Mouse (Mus musculus) brown adipose tissue, adult 24 weeks (tissue): Measurements from ENCODE around the gene Cenpj. TPM values are rescaled to one million over a fixed set of nuclear protein-coding genes. Genes with fewer than 3 reads are reported as not detected.

Experiments used
- H3K27ac ChIP-seq: fragments of 200-500 bp; replicated peaks from 2 replicates; pipeline ENCODE4 v1.5.1; 2012; ENCODE audit warnings: low read depth, mild to moderate bottlenecking, low read length
- H3K4me1 ChIP-seq: fragments of 200-500 bp; 2 replicates; pipeline ENCODE4 v1.6.1; 2012; ENCODE audit warnings: low read length, mixed read lengths; ENCODE audit not compliant: control insufficient read depth, insufficient read depth, insufficient read length
- H3K4me3 ChIP-seq: fragments of 200-500 bp; 2 replicates; pipeline ENCODE4 v1.5.1; 2012; ENCODE audit warnings: low read depth, mild to moderate bottlenecking, low read length, moderate library complexity; ENCODE audit not compliant: insufficient read depth
- polyA plus RNA-seq: library from polyadenylated mRNA; stranded (reverse); fragments of >200 nt; gene quantifications from 2 replicates; pipeline ENCODE4 v1.2.4, GENCODE M21; 2012; ENCODE audit not compliant: missing spikeins, insufficient read depth, insufficient read length

Cenpj gene
- 3.2 and 9.7 TPM in 2 replicates for polyA plus RNA-seq

DNA sequence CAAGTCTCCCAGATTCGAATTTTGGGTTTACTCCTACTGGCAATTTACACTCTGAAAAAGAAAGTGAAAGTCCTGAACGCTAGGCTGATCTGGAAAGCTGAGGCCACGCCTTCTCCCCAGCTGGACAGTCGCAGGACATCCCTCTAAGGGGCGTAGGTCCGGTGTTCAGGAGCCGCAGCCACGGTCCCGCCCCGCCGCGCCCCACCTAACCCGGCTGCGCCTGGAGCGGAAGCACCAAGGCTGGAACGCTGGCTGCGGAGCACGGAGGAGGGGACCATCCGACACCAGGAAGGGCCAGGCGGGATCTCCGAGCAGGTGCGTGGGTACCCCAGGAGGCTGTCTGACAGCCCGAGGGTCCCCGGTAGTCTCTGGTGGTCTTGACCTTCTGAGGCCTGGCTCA, at the start of gene Cenpj, which contains the start of gene Parp4:
Cenpj (minus strand) TSS at position 10 of the 400 bp plus-strand sequence.
Parp4 (plus strand) TSS at position 204 of the 400 bp plus-strand sequence.
- H3K4me1 ChIP-seq: peaks cover 7% of the 10 kb centered on the region
- H3K27ac ChIP-seq: peak within 1 kb of the TSS; percentile 72
- H3K4me3 ChIP-seq: peak within 1 kb of the TSS; percentile 79

GRCm38 (mm10) chr14:56620425-56620824, 45.2 kb upstream of the Cenpj start:
- Histone ChIP-seq H3K27ac (0 out of 2 replicates have a peak overlapping the region, but pooled peaks have one; percentile 9), H3K4me3 (no peak overlapping the region), H3K4me1 (no peaks in the 10 kb centered on the region)

- H3K4me1 ChIP-seq: no peaks in the 10 kb centered on the region
- no peak overlapping the region for H3K4me3 ChIP-seq
- H3K27ac ChIP-seq: no peak overlapping the region
Observed at GRCm38 (mm10) chr14:56617470-56617869, 42.2 kb upstream of the Cenpj start.

- Histone ChIP-seq H3K4me1 (no peaks in the 10 kb centered on the region), H3K27ac (no peak overlapping the region), H3K4me3 (no peak overlapping the region)
Observed at GRCm38 (mm10) chr14:56613212-56613611, 38.0 kb upstream of the Cenpj start.

- no peak overlapping the region for H3K27ac ChIP-seq
- no peaks in the 10 kb centered on the region for H3K4me1 ChIP-seq
- H3K4me3 ChIP-seq: no peak overlapping the region
Observed at GRCm38 (mm10) chr14:56605136-56605535, 29.9 kb upstream of the Cenpj start.

GRCm38 (mm10) chr14:56604438-56604837, 29.2 kb upstream of the Cenpj start:
- Histone ChIP-seq H3K27ac (no peak overlapping the region), H3K4me1 (no peaks in the 10 kb centered on the region), H3K4me3 (no peak overlapping the region)

DNA sequence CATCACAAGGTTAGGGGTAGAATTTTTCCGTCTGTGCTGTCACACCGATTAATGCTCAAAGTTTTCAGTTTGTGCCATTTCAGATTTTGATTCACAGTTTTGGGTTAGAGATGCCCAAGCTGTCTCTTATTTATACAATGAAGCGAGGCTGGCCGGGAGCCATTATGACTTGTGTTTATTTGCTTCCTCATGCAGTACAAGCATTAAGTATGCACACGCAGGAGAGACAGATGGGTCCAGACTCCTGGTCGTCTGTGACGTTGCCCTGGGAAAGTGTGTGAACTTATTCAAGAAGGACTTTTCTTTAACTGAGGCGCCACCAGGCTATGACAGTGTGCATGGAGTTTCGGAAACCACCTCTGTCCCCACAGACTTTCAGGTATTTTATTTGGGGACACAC, 26.8 kb upstream of the Cenpj start:
- Histone ChIP-seq H3K27ac (no peak overlapping the region), H3K4me3 (no peak overlapping the region), H3K4me1 (no peaks in the 10 kb centered on the region)

GRCm38 (mm10) chr14:56598759-56599158, 23.5 kb upstream of the Cenpj start:
- no peak overlapping the region for H3K4me3 ChIP-seq
- H3K4me1 ChIP-seq: no peaks in the 10 kb centered on the region
- no peak overlapping the region for H3K27ac ChIP-seq

- H3K27ac ChIP-seq: no peak overlapping the region
- no peaks in the 10 kb centered on the region for H3K4me1 ChIP-seq
- no peak overlapping the region for H3K4me3 ChIP-seq
Observed at GRCm38 (mm10) chr14:56594811-56595210, 19.6 kb upstream of the Cenpj start.

DNA sequence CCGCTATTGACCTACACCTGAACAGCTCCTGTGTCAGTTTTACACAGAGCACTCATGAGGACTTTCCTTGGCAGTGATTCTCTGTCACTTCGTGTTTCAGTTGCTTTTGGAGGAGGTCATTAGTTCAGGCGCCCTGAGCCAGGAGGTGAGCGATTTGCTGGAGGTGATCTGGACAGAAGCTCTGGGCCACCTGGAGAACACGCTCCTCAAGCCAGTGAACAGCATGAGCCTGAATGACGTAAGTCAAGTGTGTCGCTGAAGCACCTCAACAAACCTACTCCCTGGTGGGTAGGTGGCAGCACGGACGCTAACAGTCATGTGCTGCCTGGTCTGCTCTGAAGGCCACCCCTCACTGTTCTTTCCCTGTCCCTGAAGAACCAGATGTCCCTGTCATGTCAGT, 17.0 kb upstream of the Cenpj start:
- Histone ChIP-seq H3K27ac (no peak overlapping the region), H3K4me1 (no peaks in the 10 kb centered on the region), H3K4me3 (no peak overlapping the region)

DNA sequence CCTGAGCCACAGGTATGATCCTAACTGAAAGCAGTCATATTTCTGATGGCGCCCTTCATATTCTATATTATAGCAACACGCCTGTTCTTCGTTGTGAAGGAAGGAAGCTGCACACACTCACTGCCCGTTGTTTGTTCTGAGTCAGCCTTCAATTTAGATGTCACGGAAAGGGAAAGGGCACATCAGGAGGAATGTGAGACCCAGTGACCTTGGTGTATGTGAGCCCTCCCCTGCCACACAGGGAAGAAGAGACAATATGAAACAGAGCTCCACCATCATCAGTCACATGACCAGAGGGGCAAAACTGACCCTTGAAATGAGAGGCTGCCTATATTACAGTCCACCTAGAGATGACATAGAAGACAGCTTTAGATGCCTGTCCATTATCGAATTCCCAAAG, 7.1 kb upstream of the Cenpj start:
- Histone ChIP-seq H3K27ac (no peak overlapping the region), H3K4me3 (no peak overlapping the region), H3K4me1 (peaks cover 2% of the 10 kb centered on the region; the same call in 1 of the 2 replicates)

GRCm38 (mm10) chr14:56581117-56581516, 5.9 kb upstream of the Cenpj start:
- Histone ChIP-seq H3K4me3 (no peak overlapping the region), H3K4me1 (peaks cover 7% of the 10 kb centered on the region), H3K27ac (no peak overlapping the region)

DNA sequence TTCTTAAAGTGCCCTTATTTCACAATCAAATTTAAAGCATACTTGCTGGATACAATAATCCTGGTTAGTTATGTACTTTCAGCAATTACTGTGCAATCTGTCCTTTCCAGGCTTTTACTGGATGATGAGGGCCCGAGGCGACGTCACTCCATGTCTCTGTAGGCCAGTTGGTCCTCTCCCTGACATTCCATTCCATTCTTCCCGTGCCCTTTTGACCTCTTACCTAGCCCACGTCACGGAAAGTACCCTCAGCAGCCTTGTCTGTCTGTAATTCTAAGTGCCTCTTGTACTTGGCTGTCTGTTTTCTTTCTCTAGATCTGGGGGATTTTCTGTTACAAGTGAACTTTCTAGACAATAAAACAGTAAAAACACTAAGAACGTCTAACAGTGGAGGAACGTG, 3.8 kb upstream of the Cenpj start:
- H3K4me1 ChIP-seq: peaks cover 7% of the 10 kb centered on the region
- no peak overlapping the region for H3K27ac ChIP-seq
- no peak overlapping the region for H3K4me3 ChIP-seq

DNA sequence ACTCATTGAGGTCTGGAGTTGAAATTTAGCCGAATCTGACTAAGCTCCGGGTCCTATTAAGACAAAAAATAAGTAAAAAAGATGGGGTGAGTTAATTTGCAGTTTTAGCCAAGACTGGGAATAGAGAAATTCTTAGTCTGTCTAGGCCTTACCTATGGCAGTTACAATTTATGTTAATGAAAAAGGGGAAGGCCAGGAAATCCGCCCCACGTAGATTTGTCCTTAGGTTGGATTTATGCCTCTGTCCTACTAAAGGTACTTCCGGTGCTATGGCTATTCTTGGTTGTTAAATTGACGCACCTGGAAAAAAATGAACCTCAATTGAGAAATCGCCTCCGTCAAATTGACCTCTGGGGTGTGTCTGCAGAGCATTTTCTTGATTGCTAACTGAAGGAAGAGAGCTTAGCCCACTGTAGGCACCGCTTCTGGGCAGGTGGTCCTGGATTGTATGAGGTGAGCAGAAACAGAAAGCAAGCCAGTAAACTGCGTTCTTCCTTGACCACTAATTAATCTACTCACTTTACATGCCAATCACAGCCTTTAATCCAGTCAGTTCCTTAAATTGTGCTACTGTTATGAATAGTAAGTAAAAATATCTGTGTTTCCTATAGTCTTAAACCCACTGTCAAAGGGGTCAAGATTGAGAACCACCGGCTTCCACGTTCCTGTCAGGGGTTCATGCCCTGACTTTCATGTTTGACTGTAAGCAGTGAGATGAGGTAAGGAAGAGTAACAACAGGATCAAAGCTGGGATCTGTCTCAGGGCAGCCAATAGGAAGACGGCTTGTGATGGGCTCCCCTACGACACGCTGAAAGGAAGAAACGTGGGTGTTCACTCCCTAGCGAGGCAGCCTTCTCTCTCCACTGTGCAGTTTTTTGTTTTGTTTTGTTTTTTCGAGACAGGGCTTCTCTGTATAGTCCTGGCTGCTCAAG, 1.0 kb upstream of the Cenpj start:
- peaks cover 7% of the 10 kb centered on the region for H3K4me1 ChIP-seq
- H3K4me3 ChIP-seq: peak overlapping the region; percentile 79
- peak overlapping the region; percentile 72 for H3K27ac ChIP-seq

- Histone ChIP-seq H3K4me3 (no peak overlapping the region), H3K4me1 (peaks cover 6% of the 10 kb centered on the region; the same call in 1 of the 2 replicates), H3K27ac (no peak overlapping the region)
Observed at GRCm38 (mm10) chr14:56572546-56572945, 2.7 kb downstream of the Cenpj start.
